Mouse (Mus musculus): ENCODE measurements around the gene Madcam1. TPM values are rescaled to one million over a fixed set of nuclear protein-coding genes. Genes with fewer than 3 reads are reported as not detected.

Gene Madcam1
- not detected in 4 replicates for total RNA-seq (2023)

DNA sequence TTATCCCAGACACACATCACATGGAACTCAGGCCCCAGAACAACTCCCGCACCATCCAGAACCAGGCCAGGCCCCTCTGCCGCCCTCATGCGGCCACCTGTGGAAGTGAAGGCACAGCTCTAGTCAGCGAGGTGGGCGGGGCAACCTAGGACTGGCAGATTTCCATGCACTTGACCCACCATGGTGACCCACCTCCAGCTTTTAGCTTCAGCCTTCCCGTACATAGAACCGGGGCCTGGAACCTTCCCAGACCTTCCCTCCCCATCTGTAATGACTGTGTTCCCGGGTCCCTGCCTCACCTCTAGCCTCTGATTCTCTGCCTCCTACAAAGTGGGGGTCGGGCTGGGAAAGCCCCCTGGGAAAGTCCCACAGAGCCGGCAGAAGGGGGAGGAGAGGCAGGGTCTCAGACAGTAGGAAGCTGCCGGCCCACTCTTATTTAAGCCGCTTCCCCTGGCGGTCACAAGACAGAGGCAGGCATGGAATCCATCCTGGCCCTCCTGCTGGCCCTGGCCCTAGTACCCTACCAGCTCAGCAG is at the start of gene Madcam1:
Gene Madcam1, plus strand, starts transcription at position 429 of the 535 bp plus-strand sequence.

DNA sequence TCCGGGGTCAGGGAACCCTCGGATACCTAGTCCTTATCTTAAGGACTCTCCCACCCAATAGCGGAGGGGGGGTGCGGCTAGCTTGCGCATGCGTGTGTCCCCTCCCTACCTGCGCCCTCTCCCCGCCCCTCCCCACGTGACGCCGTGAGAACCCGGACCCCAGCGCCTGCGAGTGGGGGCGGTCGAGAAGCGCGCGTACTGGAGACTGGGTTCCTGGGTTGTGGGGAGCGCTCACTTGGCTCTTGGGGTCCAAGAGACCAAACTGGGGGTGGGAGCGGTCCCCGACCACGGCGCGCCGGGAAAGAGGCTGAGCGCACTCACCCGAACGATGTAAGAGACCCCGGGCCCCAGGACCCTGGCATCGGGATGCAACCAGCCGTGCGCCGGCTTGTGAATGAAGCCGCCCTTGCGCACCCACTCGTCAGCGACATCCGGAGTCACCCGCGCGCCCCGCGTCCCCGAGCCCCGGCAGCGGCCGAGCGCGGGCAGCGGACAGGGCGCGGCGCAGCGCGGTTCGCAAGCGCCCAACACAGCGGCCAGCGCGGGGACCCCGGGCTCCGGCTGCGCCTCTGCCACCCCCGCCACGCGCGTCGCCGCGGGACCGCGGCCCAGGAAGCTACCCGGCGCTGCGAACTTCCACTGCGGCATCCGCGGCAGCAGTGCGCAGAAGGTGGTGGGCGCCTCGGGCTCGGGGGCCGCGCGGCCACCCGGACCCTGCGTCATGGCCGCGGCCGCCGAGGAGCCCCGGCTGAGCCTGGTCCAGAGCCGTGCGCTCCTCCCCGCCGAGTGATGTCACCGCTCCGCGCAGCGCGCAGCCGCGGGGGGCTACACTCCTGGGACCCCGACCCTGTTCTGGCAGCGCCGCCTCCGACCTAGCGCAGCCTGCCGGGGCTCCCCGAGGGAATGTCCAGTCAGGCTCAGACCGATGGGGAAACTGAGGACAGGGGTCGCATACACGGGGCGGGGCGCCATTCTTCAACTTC is 26.9 kb upstream of the Madcam1 start, which contains the start of gene Shc2:
Gene Shc2, minus strand, starts transcription at position 791 of the 983 bp plus-strand sequence.

DNA sequence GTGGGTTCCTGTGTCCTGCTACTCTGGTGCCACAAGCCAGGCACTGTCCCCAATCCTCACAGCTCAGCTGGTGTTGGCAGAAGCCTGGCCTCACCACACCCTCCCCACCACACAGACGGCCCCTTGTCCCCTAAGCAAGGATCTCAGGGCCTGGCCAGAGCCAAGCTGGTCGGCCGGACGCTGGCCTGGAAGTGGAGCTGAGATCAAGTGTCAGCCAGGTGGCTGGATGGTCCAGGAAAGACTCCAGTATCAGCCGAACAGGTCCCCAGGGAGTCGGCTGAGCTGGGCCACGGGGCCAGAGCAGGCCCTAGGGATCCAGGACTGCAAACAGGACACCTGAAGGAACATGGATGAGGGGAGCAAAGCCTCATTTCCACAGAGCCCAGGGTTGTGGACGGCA is 18.6 kb upstream of the Madcam1 start, which contains the start of gene Odf3l2:
Gene Odf3l2, minus strand, starts transcription at position 28 of the 400 bp plus-strand sequence.

DNA sequence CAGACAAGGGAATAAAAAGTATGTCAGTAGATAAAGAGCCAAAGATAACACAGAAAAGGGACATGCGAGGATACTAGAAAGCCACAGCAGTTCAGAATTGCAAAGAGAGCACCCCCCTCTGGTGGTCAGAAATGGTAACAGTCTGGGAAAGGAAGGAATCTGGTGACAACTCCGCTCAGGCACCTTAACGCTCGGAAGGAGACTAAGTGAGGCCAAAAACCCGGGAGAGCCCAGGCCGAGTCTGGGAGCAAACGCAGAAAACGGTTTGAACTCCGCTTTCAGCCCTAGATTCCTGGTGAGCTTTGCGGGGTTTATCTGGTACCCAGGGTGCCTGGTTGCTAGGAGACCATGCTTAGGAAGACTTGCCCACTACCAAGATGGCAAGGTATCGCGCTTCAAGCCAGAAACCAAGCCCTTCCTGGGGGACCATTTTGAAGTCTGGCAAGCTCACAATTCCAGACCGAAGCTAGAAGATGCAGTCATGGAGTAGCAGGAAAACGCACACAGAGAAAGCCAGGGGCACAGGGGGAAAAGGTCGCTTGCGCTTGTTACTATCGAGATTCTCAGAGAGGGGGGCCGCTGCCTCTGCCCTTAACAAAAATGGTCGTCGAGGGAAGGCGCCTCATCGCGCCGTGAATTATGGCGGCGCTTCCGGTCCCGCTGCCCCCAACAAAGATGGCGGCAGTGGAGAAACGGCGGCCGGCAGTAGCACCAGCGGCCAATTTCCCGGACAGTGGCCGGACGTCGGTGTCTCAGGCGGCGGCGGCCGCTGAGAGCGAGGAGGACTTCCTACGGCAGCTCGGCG is 4.6 kb downstream of the Madcam1 start, which contains the start of gene Tpgs1:
Gene Tpgs1, plus strand, starts transcription at position 599 of the 805 bp plus-strand sequence.

DNA sequence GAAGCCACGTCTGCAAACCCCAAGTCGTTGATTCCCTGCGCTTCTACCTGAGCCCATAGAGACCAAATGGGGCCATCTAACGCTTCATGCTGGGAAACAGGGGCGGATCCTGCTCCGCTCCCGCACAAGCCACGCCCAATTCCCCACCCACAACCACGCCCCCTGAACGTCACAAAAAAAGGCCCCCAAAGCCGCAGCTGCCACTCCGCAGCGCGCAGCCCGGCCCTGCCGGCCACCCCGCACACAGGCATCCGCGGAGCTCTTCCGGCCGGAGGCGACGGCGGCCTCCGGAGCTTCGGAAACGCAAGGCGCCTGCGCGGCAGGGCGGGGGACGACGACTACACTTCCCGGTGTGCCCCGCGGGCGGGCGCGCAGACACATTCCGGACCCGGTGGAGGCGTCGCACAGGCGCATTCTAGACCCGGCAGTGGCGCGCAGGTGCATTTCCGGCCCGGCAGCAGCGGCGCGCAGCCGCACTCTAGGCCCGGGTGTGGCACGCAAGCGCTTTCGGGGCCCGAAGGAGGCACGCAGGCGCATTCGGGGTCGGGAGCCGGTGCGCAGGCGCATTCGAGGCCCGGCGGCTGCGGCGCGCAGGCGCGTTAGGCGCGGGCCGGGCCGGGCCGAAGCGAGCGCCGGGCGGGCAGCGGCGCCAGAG is 17.4 kb downstream of the Madcam1 start, which contains the start of gene Cdc34:
Gene Cdc34, plus strand, starts transcription at position 605 of the 655 bp plus-strand sequence.

DNA sequence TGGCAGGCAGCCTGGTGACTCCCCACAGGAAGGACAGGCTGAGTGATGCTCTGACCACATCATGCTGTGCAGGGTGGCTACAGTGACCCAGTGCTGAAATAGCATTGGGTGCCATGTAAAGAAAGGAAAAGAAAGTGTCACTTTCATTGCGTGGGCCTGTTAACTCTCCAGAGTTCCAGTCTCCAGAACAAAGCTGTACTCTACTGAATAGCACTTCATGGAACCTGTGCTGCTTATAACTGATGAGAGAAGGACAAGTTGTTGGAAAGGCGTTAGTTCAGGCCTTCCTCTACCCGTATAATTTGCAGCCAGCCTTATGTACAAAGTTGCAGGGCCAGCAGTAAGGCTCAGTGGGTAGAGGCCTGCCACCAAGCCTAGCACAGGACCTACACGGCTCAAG is 24.4 kb downstream of the Madcam1 start, which contains the start of gene Gzmm:
Gene Gzmm, plus strand, starts transcription at position 301 of the 400 bp plus-strand sequence.

DNA sequence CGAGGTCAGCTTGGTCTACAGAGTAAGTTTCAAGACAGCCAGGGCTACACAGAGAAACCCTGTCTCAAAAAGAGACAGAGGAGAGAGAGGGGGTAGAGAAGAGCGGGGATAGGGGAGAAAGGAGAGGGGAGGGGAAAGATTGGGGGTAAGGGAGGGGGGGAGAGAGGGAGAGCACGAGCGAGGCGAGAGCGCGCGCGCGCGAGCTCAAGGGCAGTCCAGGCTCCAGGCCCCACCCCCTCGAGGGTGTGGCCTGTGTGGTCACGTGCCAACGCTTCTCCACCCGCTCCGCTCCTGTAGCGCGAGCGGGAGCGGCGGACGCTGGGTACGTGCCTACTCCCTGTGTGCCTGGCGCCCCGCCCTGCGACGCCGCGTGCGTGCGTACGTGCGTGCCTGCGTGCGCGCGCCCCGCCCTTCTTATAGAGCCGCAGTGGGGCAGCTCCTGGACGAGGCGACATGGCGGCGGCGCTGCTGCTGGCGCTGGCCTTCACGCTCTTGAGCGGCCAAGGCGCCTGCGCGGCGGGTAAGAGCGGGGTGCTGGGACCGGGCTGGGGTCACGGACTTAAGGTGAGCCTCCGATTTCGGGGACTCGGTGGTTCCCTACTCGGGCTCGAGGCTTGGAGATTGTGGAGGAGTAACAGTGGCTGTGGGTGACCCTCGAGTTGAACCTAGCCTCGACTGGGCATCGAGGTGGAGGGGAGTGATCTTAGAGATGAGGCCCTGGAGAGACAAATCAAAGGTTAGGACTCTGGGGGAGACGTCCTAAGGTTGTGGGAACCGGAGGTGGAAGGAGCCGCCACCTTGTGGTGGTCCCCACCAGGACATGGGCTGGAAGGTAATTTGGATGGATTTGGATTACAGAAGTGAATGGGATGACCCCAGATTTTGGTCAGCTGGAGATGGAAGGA is 40.0 kb downstream of the Madcam1 start, which contains the start of gene Bsg:
Gene Bsg, plus strand, starts transcription at position 427 of the 905 bp plus-strand sequence.

DNA sequence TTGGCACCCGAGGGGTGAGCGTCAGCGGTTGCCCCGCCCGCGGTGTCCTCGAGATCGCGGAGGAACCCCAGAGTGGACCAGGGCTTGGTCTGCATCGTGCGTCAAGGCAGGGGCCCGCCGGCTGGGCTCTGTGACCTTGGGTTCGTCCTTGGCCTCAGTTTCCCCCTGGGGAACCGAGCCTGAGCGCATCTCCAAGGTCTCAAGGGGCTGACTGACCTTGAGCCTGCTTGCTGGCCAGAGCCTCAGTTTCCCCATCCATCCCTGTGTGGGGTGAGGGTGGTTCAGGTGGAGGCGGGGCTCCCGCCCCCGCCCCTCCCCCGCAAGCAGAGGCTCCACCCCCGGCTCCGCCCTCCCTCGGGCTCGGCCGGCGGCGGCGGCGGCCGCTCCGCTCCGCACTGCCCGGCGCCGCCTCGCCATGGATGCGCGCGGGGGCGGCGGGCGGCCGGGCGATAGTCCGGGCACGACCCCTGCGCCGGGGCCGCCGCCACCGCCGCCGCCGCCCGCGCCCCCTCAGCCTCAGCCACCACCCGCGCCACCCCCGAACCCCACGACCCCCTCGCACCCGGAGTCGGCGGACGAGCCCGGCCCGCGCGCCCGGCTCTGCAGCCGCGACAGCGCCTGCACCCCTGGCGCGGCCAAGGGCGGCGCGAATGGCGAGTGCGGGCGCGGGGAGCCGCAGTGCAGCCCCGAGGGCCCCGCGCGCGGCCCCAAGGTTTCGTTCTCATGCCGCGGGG is 52.1 kb downstream of the Madcam1 start, which contains the start of gene Hcn2:
Gene Hcn2, plus strand, starts transcription at position 381 of the 734 bp plus-strand sequence.

Other genes with a start within 250 kb of the Madcam1 start
- not detected in 4 replicates for gene Vmn2r83, start 195.8 kb upstream of the Madcam1 start, total RNA-seq (2023)
- 2.9 to 3.5 TPM (median 3.1 TPM) in 4 replicates for gene Plpp2, start 130.8 kb upstream of the Madcam1 start, total RNA-seq (2023)
- gene Mier2, start 109.4 kb upstream of the Madcam1 start, total RNA-seq (2023): 42.9 to 51.2 TPM (median 44.5 TPM) in 4 replicates
- gene Theg, start 77.2 kb upstream of the Madcam1 start, total RNA-seq (2023): 3.5 TPM in 1 of 4 replicates, not detected in the others
- not detected in 4 replicates for gene C2cd4c, start 50.5 kb upstream of the Madcam1 start, total RNA-seq (2023)
- not detected in 4 replicates for gene Shc2, start 26.6 kb upstream of the Madcam1 start, total RNA-seq (2023)
- not detected in 4 replicates for gene Odf3l2, start 18.8 kb upstream of the Madcam1 start, total RNA-seq (2023)
- 16.5 to 17.6 TPM (median 17.2 TPM) in 4 replicates for gene Tpgs1, start 4.8 kb downstream of the Madcam1 start, total RNA-seq (2023)
- 64.3 to 70.9 TPM (median 67.1 TPM) in 4 replicates for gene Cdc34, start 17.6 kb downstream of the Madcam1 start, total RNA-seq (2023)
- 2.2 to 3.3 TPM (median 2.8 TPM) in 4 replicates for gene Gzmm, start 24.5 kb downstream of the Madcam1 start, total RNA-seq (2023)
- gene Bsg, start 39.9 kb downstream of the Madcam1 start, total RNA-seq (2023): 93.0 to 101 TPM (median 96.4 TPM) in 4 replicates
- not detected in 4 replicates for gene Hcn2, start 52.1 kb downstream of the Madcam1 start, total RNA-seq (2023)
- gene Polrmt, start 82.0 kb downstream of the Madcam1 start, total RNA-seq (2023): 61.1 to 82.7 TPM (median 70.9 TPM) in 4 replicates
- not detected in 4 replicates for gene Fgf22, start 90.5 kb downstream of the Madcam1 start, total RNA-seq (2023)
- gene Rnf126, start 102.4 kb downstream of the Madcam1 start, total RNA-seq (2023): 47.4 to 62.4 TPM (median 56.4 TPM) in 4 replicates
- 1.5 to 3.1 TPM (median 1.8 TPM) in 4 replicates for gene Fstl3, start 112.7 kb downstream of the Madcam1 start, total RNA-seq (2023)
- gene Prss57, start 126.4 kb downstream of the Madcam1 start, total RNA-seq (2023): not detected in 4 replicates
- 6.0 to 6.7 TPM (median 6.3 TPM) in 4 replicates for gene Palm, start 129.0 kb downstream of the Madcam1 start, total RNA-seq (2023)
- not detected in 4 replicates for gene Misp, start 156.4 kb downstream of the Madcam1 start, total RNA-seq (2023)
- 435 to 450 TPM (median 444 TPM) in 4 replicates for gene Ptbp1, start 189.9 kb downstream of the Madcam1 start, total RNA-seq (2023)
- gene Prtn3, start 209.9 kb downstream of the Madcam1 start, total RNA-seq (2023): 0.75 TPM in 1 of 4 replicates, not detected in the others
- 0.56 to 1.1 TPM (median 1.1 TPM) in 4 replicates for gene Plppr3, start 210.1 kb downstream of the Madcam1 start, total RNA-seq (2023)
- gene Elane, start 221.7 kb downstream of the Madcam1 start, total RNA-seq (2023): not detected in 4 replicates
- not detected in 4 replicates for gene Cfd, start 226.3 kb downstream of the Madcam1 start, total RNA-seq (2023)
- gene Med16, start 244.4 kb downstream of the Madcam1 start, total RNA-seq (2023): 78.8 to 89.5 TPM (median 83.7 TPM) in 4 replicates
- gene Gm26602, start 246.3 kb downstream of the Madcam1 start, total RNA-seq (2023): not detected in 4 replicates